Mouse (Mus musculus) heart, postnatal 4 days (tissue): Measurements from ENCODE around the gene Macrod1. TPM values are rescaled to one million over a fixed set of nuclear protein-coding genes. Genes with fewer than 3 reads are reported as not detected.
"Not testable (repeated sequence)": the region's sequence is repeated elsewhere in the genome, so short reads cannot be mapped to it uniquely, and the experiment has no call there.

Experiments used
- DNase-seq: peaks from one replicate; pipeline ENCODE4 v3.0.0; 2021
- total RNA-seq, 2 experiments: library from RNA; stranded (reverse); gene quantifications; 2 replicates each; pipeline ENCODE4 v1.2.3; 2021

Gene Macrod1
- total RNA-seq, 2 experiments from 2014 or later: 107 to 126 TPM

- DNase-seq: no peak
Measured at GRCm38 (mm10) chr19:7057126-7057721, 614 bp downstream of the Macrod1 start.

GRCm38 (mm10) chr19:7057722-7058207 lies 1.2 kb downstream of the Macrod1 start:
- peak; percentile 89 for DNase-seq

GRCm38 (mm10) chr19:7058541-7058940 lies 1.9 kb downstream of the Macrod1 start:
- no peak for DNase-seq

- no peak for DNase-seq
Measured at GRCm38 (mm10) chr19:7062110-7062509, 5.5 kb downstream of the Macrod1 start.

- no peak for DNase-seq
Measured at GRCm38 (mm10) chr19:7062916-7063315, 6.3 kb downstream of the Macrod1 start.

GRCm38 (mm10) chr19:7064571-7064970 lies 8.0 kb downstream of the Macrod1 start:
- peak; percentile 91 for DNase-seq

GRCm38 (mm10) chr19:7066034-7066827 lies 9.6 kb downstream of the Macrod1 start:
- DNase-seq: peak; percentile 67

GRCm38 (mm10) chr19:7066828-7067342 lies 10.3 kb downstream of the Macrod1 start:
- DNase-seq: no peak

- no peak for DNase-seq
Measured at GRCm38 (mm10) chr19:7067344-7068050, 10.9 kb downstream of the Macrod1 start.

- peak; percentile 91 for DNase-seq
Measured at GRCm38 (mm10) chr19:7068136-7068535, 11.5 kb downstream of the Macrod1 start.

GRCm38 (mm10) chr19:7068661-7069531 lies 12.3 kb downstream of the Macrod1 start:
- no peak for DNase-seq

- DNase-seq: peak; percentile 62
Measured at GRCm38 (mm10) chr19:7069781-7070763, 13.5 kb downstream of the Macrod1 start.

GRCm38 (mm10) chr19:7070775-7071174 lies 14.2 kb downstream of the Macrod1 start:
- no peak for DNase-seq

GRCm38 (mm10) chr19:7072221-7072620 lies 15.6 kb downstream of the Macrod1 start:
- no peak for DNase-seq

- no peak for DNase-seq
Measured at GRCm38 (mm10) chr19:7073997-7074781, 17.6 kb downstream of the Macrod1 start.

- DNase-seq: not testable (repeated sequence)
Measured at GRCm38 (mm10) chr19:7075336-7075735, 18.7 kb downstream of the Macrod1 start.

- DNase-seq: no peak
Measured at GRCm38 (mm10) chr19:7077666-7078065, 21.1 kb downstream of the Macrod1 start.

- no peak for DNase-seq
Measured at GRCm38 (mm10) chr19:7078271-7078670, 21.7 kb downstream of the Macrod1 start.

- DNase-seq: no peak
Measured at GRCm38 (mm10) chr19:7081516-7082266, 25.1 kb downstream of the Macrod1 start.
